Mouse (Mus musculus): ENCODE data around the gene Elavl2. TPM values are rescaled to one million over a fixed set of nuclear protein-coding genes. Genes with fewer than 3 reads are reported as not detected.

The Elavl2 gene
- total RNA-seq (2014; fragmentation: Nextera tagmentation) (not detected in 2 replicates), total RNA-seq (2017) (not detected in 2 replicates)

- ATAC-seq (replicated peaks; ENCODE audit: poor library complexity, severe bottlenecking): no peak
These were observed at the start of gene Elavl2 for GRCm38 (mm10) chr4:91400423-91400822. Gene Elavl2 (minus strand): TSS chr4:91400785.

GRCm38 (mm10) chr4:91447887-91448286 is 47.3 kb upstream of the Elavl2 start:
- ATAC-seq (replicated peaks; ENCODE audit: poor library complexity, severe bottlenecking): no peak

- no peak for ATAC-seq (replicated peaks; ENCODE audit: poor library complexity, severe bottlenecking)
These were observed 15.0 kb upstream of the Elavl2 start for GRCm38 (mm10) chr4:91415582-91415981.

GRCm38 (mm10) chr4:91405047-91405446 is 4.5 kb upstream of the Elavl2 start:
- ATAC-seq (replicated peaks; ENCODE audit: poor library complexity, severe bottlenecking): no peak

- no peak for ATAC-seq (replicated peaks; ENCODE audit: poor library complexity, severe bottlenecking)
These were observed 932 bp downstream of the Elavl2 start for GRCm38 (mm10) chr4:91399510-91400196.

- no peak for ATAC-seq (replicated peaks; ENCODE audit: poor library complexity, severe bottlenecking)
These were observed 8.5 kb downstream of the Elavl2 start for GRCm38 (mm10) chr4:91391987-91392598.

- ATAC-seq (replicated peaks; ENCODE audit: poor library complexity, severe bottlenecking): no peak
These were observed 12.9 kb downstream of the Elavl2 start for GRCm38 (mm10) chr4:91387701-91388100.

- ATAC-seq (replicated peaks; ENCODE audit: poor library complexity, severe bottlenecking): no peak
These were observed 19.4 kb downstream of the Elavl2 start for GRCm38 (mm10) chr4:91381201-91381627.

GRCm38 (mm10) chr4:91380341-91381117 is 20.1 kb downstream of the Elavl2 start:
- ATAC-seq (replicated peaks; ENCODE audit: poor library complexity, severe bottlenecking): no peak

GRCm38 (mm10) chr4:91379559-91379958 is 21.0 kb downstream of the Elavl2 start:
- ATAC-seq (replicated peaks; ENCODE audit: poor library complexity, severe bottlenecking): no peak

- peak; percentile 91 for ATAC-seq (replicated peaks; ENCODE audit: poor library complexity, severe bottlenecking)
These were observed 24.2 kb downstream of the Elavl2 start for GRCm38 (mm10) chr4:91376317-91376910.

- ATAC-seq (replicated peaks; ENCODE audit: poor library complexity, severe bottlenecking): no peak
These were observed 25.3 kb downstream of the Elavl2 start for GRCm38 (mm10) chr4:91375372-91375687.

- ATAC-seq (replicated peaks; ENCODE audit: poor library complexity, severe bottlenecking): no peak
These were observed 25.8 kb downstream of the Elavl2 start for GRCm38 (mm10) chr4:91374571-91375371.

- ATAC-seq (replicated peaks; ENCODE audit: poor library complexity, severe bottlenecking): no peak
These were observed 27.7 kb downstream of the Elavl2 start for GRCm38 (mm10) chr4:91372844-91373243.

- no peak; the same call in 1 of the 2 replicates for ATAC-seq (replicated peaks; ENCODE audit: poor library complexity, severe bottlenecking)
These were observed 28.8 kb downstream of the Elavl2 start for GRCm38 (mm10) chr4:91371819-91372215.

GRCm38 (mm10) chr4:91371131-91371818 is 29.3 kb downstream of the Elavl2 start:
- 0 out of 2 replicates have a peak, but pooled peaks have one; percentile 6 for ATAC-seq (replicated peaks; ENCODE audit: poor library complexity, severe bottlenecking)

GRCm38 (mm10) chr4:91365276-91365675 is 35.3 kb downstream of the Elavl2 start:
- ATAC-seq (replicated peaks; ENCODE audit: poor library complexity, severe bottlenecking): no peak

GRCm38 (mm10) chr4:91363963-91364362 is 36.6 kb downstream of the Elavl2 start:
- ATAC-seq (replicated peaks; ENCODE audit: poor library complexity, severe bottlenecking): no peak

- ATAC-seq (replicated peaks; ENCODE audit: poor library complexity, severe bottlenecking): no peak
These were observed 38.1 kb downstream of the Elavl2 start for GRCm38 (mm10) chr4:91362520-91362919.
